Mouse (Mus musculus) testis, adult 2 months (tissue): ENCODE measurements around the gene Dusp12. TPM values are rescaled to one million over a fixed set of nuclear protein-coding genes. Genes with fewer than 3 reads are reported as not detected.

ENCODE experiments used
- H3K27ac ChIP-seq: fragments of 200-500 bp; 2 replicates; pipeline ENCODE4 v1.5.1; 2012; ENCODE audit warnings: low read depth, low read length; ENCODE audit not compliant: control insufficient read depth, insufficient read depth
- H3K27me3 ChIP-seq: fragments of 200-500 bp; 2 replicates; pipeline ENCODE4 v1.6.1; 2012; ENCODE audit warnings: mild to moderate bottlenecking, low read length, moderate library complexity; ENCODE audit not compliant: control insufficient read depth, insufficient read depth
- H3K36me3 ChIP-seq: fragments of 200-500 bp; 2 replicates; pipeline ENCODE4 v1.6.1; 2012; ENCODE audit warnings: mild to moderate bottlenecking, low read length; ENCODE audit not compliant: control insufficient read depth, insufficient read depth
- H3K4me1 ChIP-seq: fragments of 200-500 bp; 2 replicates; pipeline ENCODE4 v1.6.1; 2012; ENCODE audit warnings: low read length; ENCODE audit not compliant: control insufficient read depth, insufficient read depth
- H3K4me3 ChIP-seq: fragments of 200-500 bp; 2 replicates; pipeline ENCODE4 v1.5.1; 2012; ENCODE audit warnings: low read depth, mild to moderate bottlenecking, low read length, moderate library complexity, mixed read lengths; ENCODE audit not compliant: control insufficient read depth
- CTCF ChIP-seq: fragments of 200-500 bp; IDR thresholded peaks from 2 replicates; pipeline ENCODE4 v1.5.1; 2012; ENCODE audit warnings: low read depth, mild to moderate bottlenecking, inconsistent platforms, low read length, moderate library complexity; ENCODE audit not compliant: control insufficient read depth, insufficient read depth, insufficient replicate concordance
- POLR2A ChIP-seq: fragments of 200-500 bp; IDR thresholded peaks from 2 replicates; pipeline ENCODE4 v1.6.1; 2012; ENCODE audit warnings: low read depth, mild to moderate bottlenecking, inconsistent platforms, low read length, moderate library complexity; ENCODE audit not compliant: control insufficient read depth
- polyA plus RNA-seq: library from polyadenylated mRNA; depleted of rRNA; stranded (reverse); fragments of >200 nt; gene quantifications from 2 replicates; pipeline ENCODE4 v1.2.3, GENCODE M21; 2012

Dusp12 gene
- polyA plus RNA-seq, 1 experiment = 6.2 TPM

DNA sequence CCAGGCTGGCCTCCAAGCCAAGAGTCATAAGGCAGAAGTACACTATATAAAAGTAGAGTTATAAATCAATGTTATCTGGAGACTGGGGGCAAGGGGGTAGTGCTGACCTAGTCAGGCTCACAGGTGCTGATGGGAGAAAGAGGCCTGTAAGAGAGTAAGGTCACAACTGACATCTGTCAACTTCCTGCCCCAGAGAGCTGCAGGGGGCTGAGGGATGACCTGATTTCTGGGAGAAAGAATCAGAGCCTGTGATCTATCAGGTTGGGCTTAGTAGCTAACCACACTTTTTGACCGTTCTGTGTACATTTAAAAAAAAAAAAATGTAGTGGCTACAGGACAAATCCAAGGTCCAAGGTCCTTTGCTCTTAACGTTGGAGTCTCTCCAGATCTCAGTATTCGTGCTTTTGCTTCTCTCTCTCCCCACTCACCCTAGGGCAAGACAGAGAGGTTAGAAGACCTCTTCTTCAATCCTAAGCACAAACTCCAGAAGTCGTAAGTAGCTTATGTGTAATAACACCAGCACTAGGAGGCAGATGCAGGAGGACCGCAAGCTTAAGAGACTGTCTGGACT is 2.3 kb downstream of the Dusp12 start:
- TF ChIP-seq CTCF (no peak), POLR2A (no peak)

DNA sequence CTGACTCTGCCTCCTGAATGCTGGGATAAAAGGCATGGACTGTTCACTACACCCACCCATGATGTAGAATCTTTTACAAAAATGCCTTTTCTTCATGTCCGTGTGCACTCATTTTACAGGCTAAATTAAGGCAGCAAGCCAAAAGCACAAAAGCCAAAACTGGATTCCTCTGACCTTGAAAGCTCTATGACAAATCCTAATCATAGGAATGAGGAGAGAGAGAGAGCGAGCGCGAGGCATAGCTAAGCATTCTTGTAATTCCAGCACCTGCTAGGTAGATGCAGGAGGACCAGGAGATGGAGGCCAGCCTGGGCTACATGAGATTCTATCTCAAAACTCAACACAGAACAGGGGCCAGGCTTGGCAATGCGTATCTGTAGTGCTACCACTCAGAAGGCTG is 8.4 kb downstream of the Dusp12 start:
- Histone ChIP-seq H3K4me1 (no peaks in the 10 kb centered on the region), H3K36me3 (no peaks in the 10 kb centered on the region; the same call in 1 of the 2 replicates), H3K27me3 (no peaks in the 10 kb centered on the region), H3K27ac (no peak overlapping the region), H3K4me3 (no peak overlapping the region)
- TF ChIP-seq CTCF = no peak
- TF ChIP-seq POLR2A = no peak

More for the DNA sequence above, 2.3 kb downstream of the Dusp12 start:
- peaks cover 2% of the 10 kb centered on the region; the same call in 1 of the 2 replicates for H3K4me1 ChIP-seq
- no peak overlapping the region for H3K4me3 ChIP-seq
- H3K27me3 ChIP-seq = no peaks in the 10 kb centered on the region
- H3K36me3 ChIP-seq = no peaks in the 10 kb centered on the region; the same call in 1 of the 2 replicates
- H3K27ac ChIP-seq = no peak overlapping the region

DNA sequence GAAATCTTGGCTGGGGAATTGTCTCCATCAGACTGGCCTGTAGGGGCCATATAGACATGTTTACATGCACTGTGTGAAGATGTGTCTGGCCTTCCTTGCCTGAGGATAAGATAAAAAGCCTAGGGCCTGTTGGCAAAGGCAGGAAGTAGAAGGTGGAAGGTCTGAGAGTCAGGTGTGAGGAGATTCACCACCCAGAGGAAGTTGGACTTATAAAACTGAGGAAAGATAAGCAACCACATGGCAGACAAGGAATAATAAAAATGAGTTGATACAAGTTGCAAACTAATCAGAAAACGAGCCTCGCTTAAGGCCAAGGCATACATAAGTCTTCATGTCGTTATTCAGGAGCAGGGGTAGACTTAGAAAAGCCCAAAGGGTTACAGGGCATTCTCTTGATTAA is 9.7 kb downstream of the Dusp12 start:
- TF ChIP-seq POLR2A (no peak), CTCF (no peak)
- H3K4me3 ChIP-seq = no peak overlapping the region
- H3K27ac ChIP-seq = no peak overlapping the region
- H3K36me3 ChIP-seq = no peaks in the 10 kb centered on the region; the same call in 1 of the 2 replicates
- H3K27me3 ChIP-seq = no peaks in the 10 kb centered on the region
- no peaks in the 10 kb centered on the region for H3K4me1 ChIP-seq

DNA sequence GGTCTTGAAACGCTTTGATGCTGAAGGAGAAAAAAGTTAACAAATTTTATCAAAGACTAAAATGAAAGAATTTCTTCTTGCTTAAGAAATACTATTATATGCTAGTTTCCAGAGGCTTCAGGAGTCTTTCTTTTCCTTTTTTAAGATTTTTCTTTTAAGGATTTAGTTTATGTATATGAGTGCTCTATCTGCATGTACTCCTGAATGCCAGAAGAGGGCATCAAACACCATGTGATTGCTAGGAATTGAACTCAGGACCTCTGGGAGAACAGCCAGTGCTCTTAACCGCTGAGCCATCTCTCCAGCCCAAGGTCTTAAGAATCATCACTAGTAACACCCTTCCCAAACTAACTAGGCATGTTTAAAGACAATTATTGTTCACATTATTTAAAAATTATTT is 13.4 kb downstream of the Dusp12 start:
- no peak for TF ChIP-seq CTCF
- no peak for TF ChIP-seq POLR2A
- H3K27ac ChIP-seq = no peak overlapping the region
- no peaks in the 10 kb centered on the region for H3K27me3 ChIP-seq
- no peak overlapping the region for H3K4me3 ChIP-seq
- peaks cover 3% of the 10 kb centered on the region for H3K4me1 ChIP-seq
- H3K36me3 ChIP-seq = no peaks in the 10 kb centered on the region

DNA sequence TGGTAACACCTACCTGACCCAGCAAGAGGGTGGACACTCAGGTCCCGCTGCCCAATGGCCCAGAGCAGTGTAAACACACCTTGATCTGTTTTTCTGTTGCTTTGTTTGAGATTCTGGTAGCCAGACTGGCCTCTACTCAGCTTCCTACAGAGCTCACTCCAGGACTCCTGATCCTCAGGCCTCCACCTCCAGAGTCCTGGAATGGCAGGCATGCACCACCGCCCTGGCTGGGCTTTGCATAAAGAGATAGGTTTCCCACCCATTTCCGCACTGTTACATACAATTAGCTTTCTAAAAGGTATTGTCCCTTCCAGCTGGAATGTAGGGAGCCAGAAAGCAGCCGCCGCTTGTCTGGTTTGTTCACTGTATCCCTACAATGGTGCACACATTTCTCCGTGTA is 13.9 kb downstream of the Dusp12 start:
- no peak overlapping the region for H3K4me3 ChIP-seq
- no peaks in the 10 kb centered on the region for H3K36me3 ChIP-seq
- H3K27ac ChIP-seq = no peak overlapping the region
- peaks cover 4% of the 10 kb centered on the region for H3K4me1 ChIP-seq
- no peak for TF ChIP-seq CTCF
- no peak for TF ChIP-seq POLR2A
- no peaks in the 10 kb centered on the region for H3K27me3 ChIP-seq

DNA sequence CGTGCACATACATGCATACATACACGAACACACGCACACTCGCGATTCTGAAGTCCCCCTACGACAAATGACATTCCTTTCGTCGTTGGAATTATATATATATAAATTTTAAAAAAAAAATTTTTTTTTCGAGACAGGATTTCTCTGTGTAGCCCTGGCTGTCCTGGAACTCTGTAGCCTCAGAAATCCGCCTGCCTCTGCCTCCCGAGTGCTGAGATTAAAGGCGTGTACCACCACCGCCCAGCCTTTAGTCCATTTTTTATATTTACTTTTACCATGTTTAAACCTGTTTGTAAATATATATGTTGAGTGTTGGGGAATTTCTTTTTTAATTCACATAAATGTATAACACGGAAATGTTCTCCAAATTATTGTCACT is 16.4 kb downstream of the Dusp12 start:
- Histone ChIP-seq H3K36me3 (no peaks in the 10 kb centered on the region), H3K4me1 (peaks cover 4% of the 10 kb centered on the region), H3K4me3 (peak overlapping the region; percentile 85), H3K27ac (no peak overlapping the region), H3K27me3 (no peaks in the 10 kb centered on the region)
- no peak for TF ChIP-seq POLR2A
- no peak for TF ChIP-seq CTCF

DNA sequence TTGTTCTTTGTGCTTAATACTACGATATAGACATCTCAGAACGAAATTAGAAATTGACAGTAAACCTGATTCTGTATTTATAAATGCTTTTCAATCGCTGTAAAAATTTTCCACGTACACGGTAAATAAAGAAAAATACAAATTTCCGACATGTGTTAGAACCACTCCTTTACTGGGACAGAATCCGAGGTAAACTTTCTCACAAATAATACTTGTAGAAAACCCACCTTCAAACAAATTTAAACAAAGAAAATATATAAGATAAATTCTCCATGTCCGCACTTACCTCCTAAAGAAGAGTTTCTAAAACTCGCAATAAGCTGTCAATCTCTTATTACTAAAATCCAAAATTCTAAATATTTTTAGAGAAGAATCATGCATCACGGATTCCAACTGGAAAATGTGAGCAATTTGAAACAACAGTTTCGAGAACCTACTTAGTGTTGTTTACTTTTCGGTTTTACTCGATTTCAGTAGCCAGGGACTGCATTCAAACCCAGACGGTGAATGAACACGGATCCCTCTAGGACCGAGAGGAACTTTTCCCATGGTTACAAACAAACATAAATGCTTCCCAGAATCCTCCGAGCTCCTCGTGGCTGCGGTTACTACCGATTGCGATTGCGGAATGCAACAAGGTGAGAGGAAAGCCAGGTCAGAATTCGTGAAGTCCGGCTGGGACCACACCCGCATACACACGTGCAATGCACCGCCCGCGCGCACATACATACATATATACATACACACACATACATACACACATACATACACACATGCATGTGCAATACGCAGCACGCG is 17.0 kb downstream of the Dusp12 start:
- Histone ChIP-seq H3K27ac (no peak overlapping the region), H3K4me3 (peak overlapping the region; percentile 85), H3K27me3 (no peaks in the 10 kb centered on the region), H3K36me3 (no peaks in the 10 kb centered on the region), H3K4me1 (peaks cover 4% of the 10 kb centered on the region)
- TF ChIP-seq CTCF (no peak), POLR2A (no peak)

DNA sequence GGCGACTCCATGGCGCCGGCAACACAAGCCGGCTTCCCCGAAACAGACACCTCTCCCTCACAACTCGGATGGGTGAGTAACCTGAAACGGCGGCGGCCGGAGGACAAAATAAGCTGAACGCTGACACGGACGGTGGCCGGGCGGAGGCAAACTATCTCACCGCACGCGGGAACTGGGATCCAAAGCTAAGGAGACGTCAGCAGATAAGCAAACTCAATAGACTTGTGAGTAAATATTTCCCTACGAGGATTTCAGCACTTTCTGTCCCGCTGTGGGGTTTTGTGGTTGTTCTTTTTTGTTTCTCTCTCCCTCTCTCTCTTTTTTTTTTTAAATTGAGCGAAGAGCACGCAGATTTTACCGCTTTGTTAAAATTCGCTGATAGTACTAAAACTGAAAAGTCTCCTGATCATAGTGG is 17.6 kb downstream of the Dusp12 start, which contains the start of gene Atf6:
Atf6 (minus strand) TSS at position 81 of the 415 bp plus-strand sequence.
- no peak for TF ChIP-seq CTCF
- peak; percentile 59; the same call in 1 of the 2 replicates for TF ChIP-seq POLR2A
- H3K27ac ChIP-seq = peak within 1 kb of the TSS; percentile 92

More for the DNA sequence above, 17.6 kb downstream of the Dusp12 start, which contains the start of gene Atf6:
- H3K4me3 ChIP-seq = peak within 1 kb of the TSS; percentile 99
- H3K27me3 ChIP-seq = no peaks in the 10 kb centered on the region
- peaks cover 4% of the 10 kb centered on the region for H3K4me1 ChIP-seq
- no peaks in the 10 kb centered on the region for H3K36me3 ChIP-seq
